Mouse (Mus musculus) heart, postnatal 0 days (tissue): ENCODE data around the gene Cpd.

Source experiments
- CTCF ChIP-seq: IDR thresholded peaks from 2 replicates; pipeline ENCODE4 v1.5.1; 2016; ENCODE audit warnings: antibody characterized with exemption, control low read depth, low read depth
- EP300 ChIP-seq: IDR thresholded peaks from 2 replicates; pipeline ENCODE4 v1.6.1; 2016; ENCODE audit warnings: antibody characterized with exemption, low read depth

GRCm38 (mm10) chr11:76824238-76824884 lies 22.5 kb downstream of the Cpd start:
- TF ChIP-seq CTCF (no peak), EP300 (no peak)
